Mouse (Mus musculus) thymus, postnatal 10 days (tissue): Measurements from ENCODE around the gene Sbno2.

ENCODE experiments used
- DNase-seq, 2 experiments: peaks; one replicate each; pipeline ENCODE4 v3.0.0; 2021; ENCODE audit warnings: low spot score in 2 of 2

Gene Sbno2

GRCm38 (mm10) chr10:80141786-80142529 is 36.6 kb upstream of the Sbno2 start:
- DNase-seq: peak; percentile 89

GRCm38 (mm10) chr10:80141243-80141642 is 35.9 kb upstream of the Sbno2 start:
- peak; percentile 95 to 96 for DNase-seq

- no peak for DNase-seq
Observed at GRCm38 (mm10) chr10:80140666-80141035, 35.3 kb upstream of the Sbno2 start, which contains the start of gene Cbarp. Gene Cbarp (minus strand): TSS chr10:80140835.

- no peak for DNase-seq
Observed at GRCm38 (mm10) chr10:80139975-80140665, 34.7 kb upstream of the Sbno2 start.

- DNase-seq: no peak
Observed at GRCm38 (mm10) chr10:80139439-80139775, 34.0 kb upstream of the Sbno2 start.

GRCm38 (mm10) chr10:80138553-80139438 is 33.4 kb upstream of the Sbno2 start, which contains the start of gene Atp5d:
Gene Atp5d (plus strand): TSS chr10:80138632.
- no peak for DNase-seq

- DNase-seq: no peak
Observed at GRCm38 (mm10) chr10:80137626-80138552, 32.5 kb upstream of the Sbno2 start.

- DNase-seq: no peak
Observed at GRCm38 (mm10) chr10:80136952-80137625, 31.7 kb upstream of the Sbno2 start.

DNA sequence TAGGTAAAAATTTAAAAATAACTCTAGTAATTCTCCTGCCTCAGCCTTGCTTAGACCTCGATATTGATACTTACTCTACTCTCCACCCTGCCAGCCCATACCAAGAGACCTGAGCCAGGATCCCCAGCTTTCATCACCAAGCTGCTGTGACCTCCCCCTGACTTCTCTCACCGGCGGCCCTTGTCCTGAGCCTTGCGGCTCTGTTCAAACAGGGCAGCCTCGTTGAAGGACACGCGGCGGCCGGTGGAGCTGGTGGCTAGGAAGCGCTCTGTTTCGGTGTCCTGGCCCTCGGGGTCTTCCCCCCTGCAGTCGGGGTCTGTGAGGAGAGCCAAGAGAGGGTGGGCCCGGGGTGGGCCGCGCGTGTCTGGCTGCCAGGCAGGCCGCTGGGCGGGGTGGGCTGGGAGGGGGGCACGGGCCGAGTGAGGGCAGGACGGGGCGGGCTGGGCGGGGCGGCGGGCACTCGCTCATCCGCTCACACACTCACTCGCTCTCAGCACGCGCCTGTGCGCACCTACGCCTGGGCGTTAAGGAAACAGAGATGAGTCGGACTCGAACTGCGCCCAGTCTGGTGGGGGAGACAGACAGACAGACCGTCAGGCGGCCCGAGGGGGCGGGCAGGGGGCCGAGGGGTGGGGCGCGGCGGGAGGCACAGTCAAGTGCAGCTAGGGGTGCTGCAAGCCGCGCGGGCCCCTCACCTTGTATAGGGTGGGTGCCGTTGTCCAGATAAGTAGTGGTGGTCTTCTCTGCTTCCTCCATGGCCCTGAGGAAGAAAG is 31.0 kb upstream of the Sbno2 start:
- no peak for DNase-seq

- DNase-seq: no peak
Observed at GRCm38 (mm10) chr10:80135641-80136040, 30.3 kb upstream of the Sbno2 start.

DNA sequence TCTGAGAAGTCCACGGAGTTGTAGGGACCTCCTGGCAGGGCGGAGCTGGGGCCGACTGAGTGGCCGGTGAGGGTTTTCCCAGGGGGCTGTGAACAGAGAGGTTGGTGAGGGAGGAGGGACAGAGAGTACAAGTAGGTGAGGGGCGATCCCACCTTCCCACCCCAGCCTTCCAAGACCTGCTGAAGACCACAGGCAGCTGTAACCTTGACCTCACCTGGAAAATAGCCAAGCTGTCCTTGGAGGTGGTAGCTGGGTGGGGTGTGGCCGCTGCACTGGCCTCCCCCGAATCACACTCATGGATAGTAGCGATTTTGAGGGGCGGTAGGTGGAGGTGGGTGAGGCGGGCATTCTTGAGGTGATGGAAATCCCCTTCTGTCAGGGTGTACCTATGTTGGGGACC is 29.8 kb upstream of the Sbno2 start:
- DNase-seq: no peak

GRCm38 (mm10) chr10:80134421-80134820 is 29.1 kb upstream of the Sbno2 start:
- no peak for DNase-seq

DNA sequence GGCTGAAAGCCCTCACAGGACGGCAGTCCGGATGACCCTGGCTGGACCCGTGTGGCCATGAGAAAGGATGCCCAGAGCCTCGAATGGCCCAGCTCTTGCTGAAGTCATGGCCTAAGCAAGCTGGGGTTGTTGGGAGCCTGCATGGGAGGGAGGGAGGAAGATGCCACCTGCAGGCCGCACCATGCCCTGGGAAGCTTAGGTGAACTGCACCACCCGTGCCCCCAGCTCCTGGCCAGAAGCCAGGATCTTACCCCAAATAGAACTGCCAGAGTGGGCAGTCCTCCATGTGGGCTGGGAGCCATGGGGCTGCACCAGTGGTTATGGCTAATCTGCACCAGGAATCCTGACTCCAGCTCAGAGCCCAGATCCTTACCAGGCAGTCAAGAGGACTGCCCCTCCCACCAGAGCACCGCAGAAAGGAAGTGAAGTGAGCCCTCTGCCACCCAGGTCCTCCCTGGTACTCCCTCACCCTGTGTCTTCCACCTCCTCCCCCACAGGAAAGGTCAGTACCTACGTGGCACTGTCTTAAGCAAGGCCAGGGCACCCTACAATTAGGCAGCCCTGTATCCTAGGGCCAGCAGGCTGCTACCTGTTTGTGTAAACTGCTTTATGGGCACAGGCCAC is 28.0 kb upstream of the Sbno2 start:
- no peak for DNase-seq

- no peak for DNase-seq
Observed at GRCm38 (mm10) chr10:80131952-80132350, 26.6 kb upstream of the Sbno2 start.

DNA sequence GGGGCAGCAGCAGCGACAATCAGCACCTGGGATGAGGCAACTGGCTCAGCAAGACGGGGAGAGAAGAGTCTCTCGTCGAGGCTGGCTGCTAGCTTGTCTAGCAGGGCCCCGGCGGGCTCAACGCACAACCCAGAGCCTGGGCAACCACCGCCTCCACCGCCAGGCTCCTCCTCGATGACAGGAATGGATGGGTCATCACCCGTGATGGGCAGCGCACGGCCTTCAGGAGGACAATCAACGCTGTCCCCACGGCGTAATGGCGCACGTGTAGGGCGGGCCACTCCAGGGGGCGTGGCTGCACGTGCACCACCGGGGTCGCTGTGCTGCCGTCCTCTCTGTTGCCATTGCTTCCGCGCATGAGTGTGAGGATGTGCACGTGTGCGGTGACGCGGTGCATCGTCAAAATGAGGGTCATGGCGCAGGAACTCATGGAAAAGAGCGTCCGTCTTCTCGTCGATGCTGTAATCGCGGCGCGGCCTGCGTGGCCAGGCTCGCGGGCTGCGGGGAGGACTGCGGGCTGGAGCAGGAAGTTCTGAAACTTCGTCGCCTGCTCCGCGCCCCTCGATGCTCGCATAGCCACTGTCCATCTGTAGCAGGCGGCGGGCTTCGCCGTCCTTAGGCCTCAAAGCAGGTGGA is 26.1 kb upstream of the Sbno2 start:
- no peak for DNase-seq

GRCm38 (mm10) chr10:80130403-80131031 is 25.1 kb upstream of the Sbno2 start:
- DNase-seq: no peak

DNA sequence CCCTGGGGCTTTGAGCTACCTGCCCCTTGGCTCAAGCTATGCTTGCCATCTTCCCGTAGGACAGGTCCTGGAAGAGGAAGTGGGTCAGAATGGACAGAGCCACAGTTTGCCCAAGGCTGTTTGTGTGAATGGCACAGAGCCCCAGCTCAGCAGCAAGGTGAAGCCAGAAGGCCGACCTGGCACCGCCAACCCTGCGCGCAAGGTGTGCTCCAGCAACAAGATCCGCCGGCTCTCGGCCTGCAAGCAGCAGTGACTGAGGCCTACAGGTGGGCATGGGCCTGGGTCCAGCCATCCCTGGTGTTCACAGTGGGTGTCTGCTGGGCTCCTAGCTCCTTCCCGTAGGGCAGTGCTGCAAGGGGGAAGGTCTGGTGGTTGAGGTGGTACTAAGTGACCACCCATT is 24.5 kb upstream of the Sbno2 start:
- no peak for DNase-seq

DNA sequence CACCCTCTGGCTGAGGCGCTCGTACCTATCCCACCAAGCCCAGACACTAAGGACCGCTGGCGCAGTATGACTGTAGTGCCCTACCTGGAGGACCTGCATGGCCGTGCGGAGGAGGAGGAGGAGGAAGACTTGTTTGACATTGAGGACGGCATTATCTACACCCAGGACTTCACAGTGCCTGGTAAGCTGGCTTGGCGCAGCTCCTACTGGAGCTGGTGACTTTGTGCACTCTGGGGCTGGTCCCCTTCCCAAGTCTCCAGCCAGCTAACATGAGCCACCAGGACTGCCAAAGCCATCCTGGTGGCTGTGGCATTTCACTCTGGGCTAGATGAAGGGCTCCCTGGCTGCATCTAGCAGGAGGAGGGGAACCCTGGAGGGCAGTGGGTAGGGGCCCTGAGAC is 22.5 kb upstream of the Sbno2 start:
- no peak for DNase-seq
